Mouse (Mus musculus): ENCODE measurements around the gene Limch1. TPM values are rescaled to one million over a fixed set of nuclear protein-coding genes. Genes with fewer than 3 reads are reported as not detected.

Gene Limch1
- polyA plus RNA-seq, 1 experiment from 2014 or later = 41.1 TPM

DNA sequence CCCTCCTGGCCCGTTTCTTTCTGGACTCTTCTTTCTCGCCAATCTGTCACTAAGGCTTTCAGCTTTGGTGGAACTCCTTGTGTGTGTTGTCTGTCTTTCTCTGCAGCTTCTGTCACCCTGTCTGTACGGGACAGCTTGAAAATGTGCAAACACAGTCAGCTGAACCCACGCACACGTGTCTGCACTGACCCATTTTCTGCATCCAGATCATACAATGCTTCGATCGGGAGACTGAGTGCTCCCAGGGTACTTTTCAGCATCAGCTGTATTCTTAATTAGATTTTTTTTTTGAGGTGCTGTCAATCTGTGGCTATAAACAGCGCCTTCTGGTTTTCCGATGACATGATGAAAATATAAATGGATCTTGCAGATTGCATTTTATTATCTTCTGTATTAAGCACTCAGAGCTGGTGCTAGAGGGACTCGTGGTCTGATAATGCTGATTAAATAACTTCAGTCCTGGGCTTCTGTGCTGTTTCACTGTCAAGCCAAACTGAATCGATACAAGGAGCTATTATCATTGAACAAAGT lies 105.2 kb downstream of the Limch1 start:
- no peak for ATAC-seq
- H3K27me3 ChIP-seq = no peaks in the 10 kb centered on the region
- POLR2A ChIA-PET = interaction anchor here (0.7 kb wide), 1 partner anchor 16 kb away, joined by 6 read pairs; no protein-coding TSS in a partner anchor
- CTCF ChIA-PET = interaction anchor here (0.6 to 1.2 kb wide), 2 partner anchors 10 to 20 kb away, joined by 3 read pairs; no protein-coding TSS in a partner anchor
- no peak for DNase-seq (ENCODE audit: low read depth, low spot score)
- in situ Hi-C loops (cut with MboI; ENCODE audit: low pct_unique_long_range_greater_than_20kb) = no loop called here
- TF ChIP-seq CTCF (IDR thresholded peaks at IDR 0.05) = no peak

- in situ Hi-C loops (cut with MboI; ENCODE audit: low pct_unique_long_range_greater_than_20kb) = no loop called here
Observed at GRCm38 (mm10) chr5:66851708-66852107, 106.1 kb downstream of the Limch1 start.

GRCm38 (mm10) chr5:66854263-66854662 lies 108.6 kb downstream of the Limch1 start:
- peak; percentile 86 for DNase-seq (ENCODE audit: low read depth, low spot score)
- H3K27me3 ChIP-seq = no peaks in the 10 kb centered on the region
- CTCF ChIA-PET = interaction anchor here (1.0 to 1.5 kb wide), 2 partner anchors 9 to 151 kb away, joined by 3 read pairs; no protein-coding TSS in a partner anchor
- ATAC-seq = peak; percentile 59
- in situ Hi-C loops (cut with MboI; ENCODE audit: low pct_unique_long_range_greater_than_20kb) = no loop called here
- TF ChIP-seq CTCF (IDR thresholded peaks at IDR 0.05) = no peak
- POLR2A ChIA-PET = no interaction called here

More at GRCm38 (mm10) chr5:66851708-66852107, 106.1 kb downstream of the Limch1 start:
- POLR2A ChIA-PET = interaction anchor here (0.7 kb wide), 1 partner anchor 17 kb away, joined by 6 read pairs; no protein-coding TSS in a partner anchor
- CTCF ChIA-PET = interaction anchor here (1.2 kb wide), 1 partner anchor 21 kb away, joined by 3 read pairs; no protein-coding TSS in a partner anchor
- no peak for DNase-seq (ENCODE audit: low read depth, low spot score)
- H3K27me3 ChIP-seq = no peaks in the 10 kb centered on the region
- no peak for TF ChIP-seq CTCF (IDR thresholded peaks at IDR 0.05)
- no peak for ATAC-seq

- POLR2A ChIA-PET = no interaction called here
- H3K27me3 ChIP-seq = no peaks in the 10 kb centered on the region
- TF ChIP-seq CTCF (IDR thresholded peaks at IDR 0.05) = no peak
- ATAC-seq = no peak
- DNase-seq (ENCODE audit: low read depth, low spot score) = peak; percentile 75
- CTCF ChIA-PET = no interaction called here
- in situ Hi-C loops (cut with MboI; ENCODE audit: low pct_unique_long_range_greater_than_20kb) = no loop called here
Observed at GRCm38 (mm10) chr5:66855358-66856107, 109.9 kb downstream of the Limch1 start.

- in situ Hi-C loops (cut with MboI; ENCODE audit: low pct_unique_long_range_greater_than_20kb) = no loop called here
- no peak for DNase-seq (ENCODE audit: low read depth, low spot score)
- TF ChIP-seq CTCF (IDR thresholded peaks at IDR 0.05) = no peak
- ATAC-seq = no peak
- ChIA-PET CTCF (no interaction called here), POLR2A (no interaction called here)
- H3K27me3 ChIP-seq = no peaks in the 10 kb centered on the region
Observed at GRCm38 (mm10) chr5:66859506-66859905, 113.9 kb downstream of the Limch1 start.

GRCm38 (mm10) chr5:66861232-66862035 lies 115.8 kb downstream of the Limch1 start:
- DNase-seq (ENCODE audit: low read depth, low spot score) (no peak), ATAC-seq (no peak)
- no peak for TF ChIP-seq CTCF (IDR thresholded peaks at IDR 0.05)
- in situ Hi-C loops (cut with MboI; ENCODE audit: low pct_unique_long_range_greater_than_20kb) = no loop called here
- H3K27me3 ChIP-seq = no peaks in the 10 kb centered on the region
- POLR2A ChIA-PET = interaction anchor here (1.4 kb wide), 1 partner anchor 22 kb away, joined by 3 read pairs; no protein-coding TSS in a partner anchor
- CTCF ChIA-PET = interaction anchor here (1.0 to 1.2 kb wide), 3 partner anchors 9 to 18 kb away, joined by 3 read pairs; no protein-coding TSS in a partner anchor

DNA sequence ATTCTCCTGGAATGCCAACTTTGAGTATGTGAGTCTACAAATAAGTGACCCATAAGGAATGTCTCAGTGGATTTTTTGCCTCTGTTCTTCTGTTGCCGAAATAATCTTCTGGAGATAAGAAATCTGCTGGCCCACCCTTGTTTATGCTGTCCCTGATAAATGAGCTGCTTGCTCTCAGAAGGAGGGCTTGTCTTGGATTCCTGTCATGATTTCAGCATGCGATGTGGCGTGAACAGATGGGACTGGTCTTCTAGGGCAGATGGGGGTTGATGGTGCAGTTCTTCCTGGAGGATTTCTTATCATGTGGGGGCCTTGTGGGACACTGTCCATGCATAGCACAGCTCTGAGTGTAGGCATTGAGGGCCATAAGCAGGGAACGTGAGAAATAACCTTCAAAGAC lies 116.5 kb downstream of the Limch1 start:
- no peaks in the 10 kb centered on the region for H3K27me3 ChIP-seq
- no peak for DNase-seq (ENCODE audit: low read depth, low spot score)
- in situ Hi-C loops (cut with MboI; ENCODE audit: low pct_unique_long_range_greater_than_20kb) = no loop called here
- CTCF ChIA-PET = no interaction called here
- POLR2A ChIA-PET = no interaction called here
- no peak for TF ChIP-seq CTCF (IDR thresholded peaks at IDR 0.05)
- ATAC-seq = peak; percentile 44

DNA sequence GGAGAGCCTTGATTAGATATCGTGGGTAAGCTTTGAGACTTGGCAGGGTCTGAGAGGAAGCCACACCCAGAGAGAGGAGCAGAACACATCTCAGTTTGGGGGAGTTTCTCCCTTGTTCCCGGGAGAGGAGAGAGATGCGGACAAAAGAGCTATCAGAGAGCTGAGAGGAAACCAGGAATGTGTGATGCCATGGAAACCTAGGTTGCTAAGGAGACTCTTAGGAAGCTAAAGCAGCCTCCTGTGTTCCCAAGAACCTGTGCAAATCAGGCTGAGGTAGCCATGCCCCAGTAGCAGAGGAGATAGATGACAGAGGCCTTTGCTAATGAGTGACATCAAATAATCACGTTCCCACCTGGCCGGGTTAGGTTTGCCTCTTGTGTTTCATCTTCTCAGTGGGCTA lies 119.6 kb downstream of the Limch1 start:
- in situ Hi-C loops (cut with MboI; ENCODE audit: low pct_unique_long_range_greater_than_20kb) = no loop called here
- DNase-seq (ENCODE audit: low read depth, low spot score) = no peak
- no peak for TF ChIP-seq CTCF (IDR thresholded peaks at IDR 0.05)
- CTCF ChIA-PET = interaction anchor here (1.1 kb wide), 2 partner anchors 9 to 26 kb away, joined by 3 to 4 read pairs; no protein-coding TSS in a partner anchor
- H3K27me3 ChIP-seq = no peaks in the 10 kb centered on the region
- no peak for ATAC-seq
- POLR2A ChIA-PET = interaction anchor here (0.7 kb wide), 1 partner anchor 146 kb away, joined by 3 read pairs; no protein-coding TSS in a partner anchor

- no peak for DNase-seq (ENCODE audit: low read depth, low spot score)
- in situ Hi-C loops (cut with MboI; ENCODE audit: low pct_unique_long_range_greater_than_20kb) = no loop called here
- CTCF ChIA-PET = interaction anchor here (1.1 kb wide), 1 partner anchor 26 kb away, joined by 4 read pairs; no protein-coding TSS in a partner anchor
- H3K27me3 ChIP-seq = no peaks in the 10 kb centered on the region
- POLR2A ChIA-PET = no interaction called here
- TF ChIP-seq CTCF (IDR thresholded peaks at IDR 0.05) = no peak
- ATAC-seq = no peak
Observed at GRCm38 (mm10) chr5:66866019-66866418, 120.4 kb downstream of the Limch1 start.

DNA sequence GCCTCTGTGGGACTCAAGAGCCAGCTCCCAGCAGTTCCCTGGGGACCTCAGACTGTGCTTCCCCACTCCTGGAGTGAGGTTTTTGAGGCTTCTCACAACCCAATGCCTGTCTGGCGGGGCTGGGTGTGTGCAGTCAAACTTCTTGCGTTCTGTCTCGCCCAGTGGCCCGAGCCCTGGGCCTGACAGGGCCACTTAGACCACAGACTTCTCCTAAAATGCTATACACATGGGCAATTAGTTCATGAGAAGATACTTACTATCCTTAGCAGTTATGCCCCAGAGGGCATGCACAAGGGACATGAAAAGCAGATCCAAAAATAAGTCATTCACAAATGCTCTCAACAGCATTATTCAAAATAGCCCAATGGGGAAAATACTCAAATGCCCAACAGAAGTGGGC lies 123.9 kb downstream of the Limch1 start:
- no peak for TF ChIP-seq CTCF (IDR thresholded peaks at IDR 0.05)
- ChIA-PET CTCF (interaction anchor here (1.0 to 1.5 kb wide), 3 partner anchors 8 to 9 kb away, joined by 3 to 4 read pairs (median 3); no protein-coding TSS in a partner anchor), POLR2A (interaction anchor here (0.6 kb wide), 1 partner anchor 698 kb away, joined by 3 read pairs; no protein-coding TSS in a partner anchor)
- H3K27me3 ChIP-seq = no peaks in the 10 kb centered on the region
- DNase-seq (ENCODE audit: low read depth, low spot score) (no peak), ATAC-seq (no peak)
- in situ Hi-C loops (cut with MboI; ENCODE audit: low pct_unique_long_range_greater_than_20kb) = no loop called here
